Mouse (Mus musculus) gastrocnemius, adult 18-20 months (tissue): Measurements from ENCODE around the gene Usp7. TPM values are rescaled to one million over a fixed set of nuclear protein-coding genes. Genes with fewer than 3 reads are reported as not detected.

ENCODE experiments used
- DNase-seq: peaks from one replicate; pipeline ENCODE4 v3.0.0; 2021; ENCODE audit warnings: low spot score
- total RNA-seq, 2 experiments: library from RNA; stranded (reverse); gene quantifications; 2 replicates each; pipeline ENCODE4 v1.2.3; 2021

Usp7 gene
- total RNA-seq, 2 experiments from 2014 or later: 56.1 to 62.5 TPM

- DNase-seq: peak; percentile 64
Observed at GRCm38 (mm10) chr16:8643855-8644254, 148.3 kb downstream of the Usp7 start.

Other genes starting within 250 kb of the Usp7 start
- 10 to 100 TPM; 18.9 to 20.1 TPM for gene Pmm2, start 154.6 kb downstream of the Usp7 start, total RNA-seq
- gene Tmem186, start 154.6 kb downstream of the Usp7 start, total RNA-seq: 10 to 100 TPM; 12.6 to 12.7 TPM
- 1 to 10 TPM; 4.7 to 7.9 TPM for gene Carhsp1, start 120.2 kb downstream of the Usp7 start, total RNA-seq
- gene Gm5767, start 111.5 kb downstream of the Usp7 start, total RNA-seq: not detected
- 10 to 100 TPM; 78.1 to 92.4 TPM for gene 1810013L24Rik, start 37.8 kb upstream of the Usp7 start, total RNA-seq